Mouse (Mus musculus) kidney, embryonic 15.5 days (tissue): Measurements from ENCODE around the gene Gm19668. TPM values are rescaled to one million over a fixed set of nuclear protein-coding genes. Genes with fewer than 3 reads are reported as not detected.
"Not testable (repeated sequence)": the region's sequence is repeated elsewhere in the genome, so short reads cannot be mapped to it uniquely, and the experiment has no call there.

Experiments
- ATAC-seq: fragments of 200-750 bp; cut with Nextera tagmentation; replicated peaks from 2 replicates; pipeline ENCODE4 v1.8.0; 2017; ENCODE audit warnings: moderate TSS enrichment; ENCODE audit not compliant: low FRiP score
- H3K27ac ChIP-seq: fragments of 300-500 bp; sonication (generic); 2 replicates; pipeline ENCODE4 v1.5.1; 2015; ENCODE audit warnings: mild to moderate bottlenecking, inconsistent platforms
- H3K27me3 ChIP-seq: fragments of 300-500 bp; sonication (generic); 2 replicates; pipeline ENCODE4 v1.6.1; 2015; ENCODE audit warnings: inconsistent platforms
- H3K36me3 ChIP-seq: fragments of 300-500 bp; sonication (generic); 2 replicates; pipeline ENCODE4 v1.6.1; 2015; ENCODE audit warnings: inconsistent platforms
- H3K4me1 ChIP-seq: fragments of 300-500 bp; sonication (generic); 2 replicates; pipeline ENCODE4 v1.6.1; 2015; ENCODE audit warnings: inconsistent platforms
- H3K4me2 ChIP-seq: fragments of 300-500 bp; sonication (generic); 2 replicates; pipeline ENCODE4 v1.6.1; 2015; ENCODE audit warnings: moderate library complexity, mild to moderate bottlenecking, inconsistent platforms
- H3K4me3 ChIP-seq: fragments of 300-500 bp; sonication (generic); replicated peaks from 2 replicates; pipeline ENCODE4 v1.5.1; 2015; ENCODE audit warnings: mild to moderate bottlenecking, inconsistent platforms
- H3K9ac ChIP-seq: fragments of 300-500 bp; sonication (generic); 2 replicates; pipeline ENCODE4 v1.6.1; 2015; ENCODE audit warnings: mild to moderate bottlenecking, inconsistent platforms
- H3K9me3 ChIP-seq: fragments of 300-500 bp; sonication (generic); replicated peaks from 2 replicates; pipeline ENCODE4 v1.6.1; 2016; ENCODE audit warnings: inconsistent platforms
- WGBS: fragments of 180-500 bp; shearing (Covaris S2); methylation state at CpG from one replicate; pipeline ENCODE4 v1.1.7; 2015; ENCODE audit warnings: mixed read lengths; 5-methylcytosine and 5-hydroxymethylcytosine counted together
- polyA plus RNA-seq: library from polyadenylated mRNA; unstranded; fragments of >200 nt; fragmentation: Nextera tagmentation; extraction: Ambion mirVana; gene quantifications from 2 replicates; pipeline ENCODE4 v1.2.1, GENCODE M21; 2015

The Gm19668 gene
- polyA plus RNA-seq, 1 experiment from 2014 or later = not detected

DNA sequence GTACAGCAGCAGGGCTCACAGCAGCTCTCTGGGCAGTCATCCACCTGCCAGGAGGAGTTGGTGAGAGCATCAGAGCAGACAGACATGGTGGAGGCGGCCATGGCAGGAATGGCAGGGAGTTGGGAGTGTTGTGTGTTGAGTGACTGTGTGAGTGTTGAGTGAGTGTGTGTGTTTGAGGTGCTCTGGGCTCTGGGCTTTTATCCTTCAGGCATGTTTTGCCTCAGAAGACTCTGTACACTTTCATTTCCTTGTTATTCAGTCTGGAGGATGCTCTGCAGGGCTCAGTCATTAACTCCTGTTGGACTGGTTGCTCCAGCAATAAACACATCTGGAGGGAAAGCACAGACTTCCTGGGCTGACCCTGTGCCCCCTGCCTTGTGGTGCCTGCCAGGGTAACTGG, 39.4 kb downstream of the Gm19668 start, which contains the start of gene Gm3233:
Gene Gm3233, minus strand, starts transcription at position 101 of the 400 bp plus-strand sequence.
- H3K4me3 ChIP-seq, H3K27ac ChIP-seq, H3K4me2 ChIP-seq, ATAC-seq, H3K27me3 ChIP-seq, H3K36me3 ChIP-seq, H3K4me1 ChIP-seq, H3K9ac ChIP-seq, H3K9me3 ChIP-seq: not testable (repeated sequence)
- WGBS = 69% methylated on average over 1 of the region's 1 CpGs

DNA sequence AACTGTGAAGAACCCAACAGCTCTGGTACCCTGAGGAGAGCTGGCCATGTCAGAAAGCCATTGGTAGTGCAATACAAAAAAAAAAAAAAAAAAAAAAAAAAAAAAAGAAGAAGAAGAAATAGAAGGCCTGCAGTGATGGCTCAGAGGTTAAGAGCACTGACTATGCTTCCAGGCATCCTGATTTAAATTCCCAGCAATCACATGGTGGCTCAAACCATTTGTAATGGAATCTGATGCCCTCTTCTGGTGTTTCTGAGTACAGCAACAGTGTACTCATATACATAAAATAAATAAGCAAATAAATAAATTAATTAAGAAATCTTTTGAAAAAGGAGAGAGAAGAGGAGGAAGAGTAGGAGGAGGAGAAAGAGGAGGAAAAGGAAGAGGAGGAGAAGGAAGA, 45.5 kb downstream of the Gm19668 start:
- Histone ChIP-seq H3K4me1 (no peaks in the 10 kb centered on the region), H3K4me2 (no peak overlapping the region), H3K9me3 (no peaks in the 10 kb centered on the region), H3K4me3 (no peak overlapping the region), H3K27me3 (no peaks in the 10 kb centered on the region), H3K36me3 (no peaks in the 10 kb centered on the region), H3K9ac (no peak overlapping the region), H3K27ac (no peak overlapping the region)
- no peak for ATAC-seq

DNA sequence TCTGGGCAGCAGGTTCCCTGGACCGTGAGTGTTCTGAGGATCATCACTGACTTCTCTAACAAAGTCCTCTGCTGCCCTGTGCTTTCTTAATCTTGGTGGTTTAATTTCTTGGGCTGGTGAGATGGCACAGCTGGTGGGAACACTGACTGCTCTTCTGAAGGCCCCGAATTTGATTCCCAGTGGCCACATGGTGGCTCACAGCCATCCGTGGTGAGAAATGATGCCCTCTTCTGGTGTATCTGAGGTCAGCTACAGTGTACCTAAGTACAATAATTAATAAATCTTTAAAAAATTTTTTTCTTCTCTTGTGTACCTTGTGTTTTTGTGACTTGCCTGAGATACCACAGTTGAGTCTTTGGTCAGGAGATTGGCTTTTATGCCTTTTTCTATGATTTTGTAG, 46.6 kb downstream of the Gm19668 start:
- H3K4me3 ChIP-seq, H3K27me3 ChIP-seq, H3K4me2 ChIP-seq, H3K9ac ChIP-seq, H3K36me3 ChIP-seq, H3K4me1 ChIP-seq, H3K9me3 ChIP-seq, ATAC-seq, H3K27ac ChIP-seq: not testable (repeated sequence)
- 63% methylated on average over 3 of the region's 3 CpGs for WGBS

DNA sequence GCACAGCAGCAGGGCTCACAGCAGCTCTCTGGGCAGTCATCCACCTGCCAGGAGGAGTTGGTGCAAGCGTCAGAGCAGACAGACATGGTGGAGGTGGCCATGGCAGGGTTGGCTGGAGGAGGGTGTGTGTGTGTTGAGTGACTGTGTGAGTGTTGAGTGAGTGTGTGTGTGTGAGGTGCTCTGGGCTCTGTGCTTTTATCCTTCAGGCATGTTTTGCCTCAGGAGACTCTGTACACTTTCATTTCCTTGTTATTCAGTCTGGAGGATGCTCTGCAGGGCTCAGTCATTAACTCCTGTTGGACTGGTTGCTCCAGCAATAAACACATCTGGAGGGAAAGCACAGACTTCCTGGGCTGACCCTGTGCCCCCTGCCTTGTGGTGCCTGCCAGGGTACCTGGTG, 47.7 kb downstream of the Gm19668 start, which contains the start of gene Gm9736:
Gene Gm9736, minus strand, starts transcription at position 101 of the 400 bp plus-strand sequence.
- H3K4me2 ChIP-seq, ATAC-seq: not testable (repeated sequence)
- WGBS = 70% methylated on average over 1 of the region's 1 CpGs

DNA sequence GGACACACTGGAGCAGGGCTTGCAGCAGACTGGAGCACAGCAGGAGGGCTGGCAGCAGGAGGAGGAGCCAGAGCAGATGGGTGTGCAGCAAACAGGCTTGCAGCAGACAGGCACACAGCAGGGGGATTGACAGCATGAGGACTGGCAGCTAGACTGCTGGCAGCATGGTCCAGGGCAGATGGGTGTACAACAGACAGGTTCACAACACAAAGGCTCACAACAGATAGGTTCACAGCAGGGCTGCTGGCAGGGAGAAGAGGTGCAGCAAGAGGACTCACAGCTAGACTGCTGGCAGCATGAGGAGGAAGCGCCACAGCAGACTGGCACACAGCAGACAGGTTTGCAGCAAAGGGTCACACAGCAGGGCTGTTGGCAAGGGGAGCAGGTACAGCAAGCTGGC, 48.2 kb downstream of the Gm19668 start:
- not testable (repeated sequence) for ATAC-seq
- WGBS = 88% methylated on average over 1 of the region's 1 CpGs

More for the DNA sequence above, 47.7 kb downstream of the Gm19668 start, which contains the start of gene Gm9736:
- not testable (repeated sequence) for H3K27me3 ChIP-seq, H3K4me1 ChIP-seq, H3K27ac ChIP-seq, H3K9me3 ChIP-seq, H3K4me3 ChIP-seq, H3K9ac ChIP-seq, H3K36me3 ChIP-seq

More for the DNA sequence above, 48.2 kb downstream of the Gm19668 start:
- H3K9ac ChIP-seq, H3K4me2 ChIP-seq, H3K36me3 ChIP-seq, H3K4me3 ChIP-seq, H3K27me3 ChIP-seq, H3K27ac ChIP-seq, H3K4me1 ChIP-seq, H3K9me3 ChIP-seq: not testable (repeated sequence)

Other genes with a start within 250 kb of the Gm19668 start
- 149 and 152 TPM in 2 replicates for gene Pttg1ip, start 217.4 kb downstream of the Gm19668 start, polyA plus RNA-seq
- 332 TPM in 2 replicates for gene Sumo3, start 193.0 kb downstream of the Gm19668 start, polyA plus RNA-seq
- gene Gm49325, start 192.9 kb downstream of the Gm19668 start, polyA plus RNA-seq = 3.6 and 6.3 TPM in 2 replicates
- gene Ube2g2, start 176.9 kb downstream of the Gm19668 start, polyA plus RNA-seq = 71.9 and 72.0 TPM in 2 replicates
- gene Tspear, start 112.6 kb downstream of the Gm19668 start, polyA plus RNA-seq = 0.50 and 0.90 TPM in 2 replicates
- gene Gm19402, start 108.4 kb downstream of the Gm19668 start, polyA plus RNA-seq = not detected in 2 replicates
- gene Gm9508, start 101.9 kb downstream of the Gm19668 start, polyA plus RNA-seq = not detected in 2 replicates
- not detected in 2 replicates for gene Gm10272, start 92.5 kb downstream of the Gm19668 start, polyA plus RNA-seq
- not detected in 2 replicates for gene Gm10024, start 87.7 kb downstream of the Gm19668 start, polyA plus RNA-seq
- not detected in 2 replicates for gene Gm10142, start 83.3 kb downstream of the Gm19668 start, polyA plus RNA-seq
- gene Krtap12-1, start 78.5 kb downstream of the Gm19668 start, polyA plus RNA-seq = not detected in 2 replicates
- not detected in 2 replicates for gene Gm10100, start 72.6 kb downstream of the Gm19668 start, polyA plus RNA-seq
- gene Gm18596, start 56.5 kb downstream of the Gm19668 start, polyA plus RNA-seq = not detected in 2 replicates
- not detected in 2 replicates for gene Gm9736, start 47.8 kb downstream of the Gm19668 start, polyA plus RNA-seq
- not detected in 2 replicates for gene Gm3233, start 39.5 kb downstream of the Gm19668 start, polyA plus RNA-seq
- gene Gm3238, start 27.8 kb downstream of the Gm19668 start, polyA plus RNA-seq = not detected in 2 replicates
- gene Gm7138, start 22.2 kb downstream of the Gm19668 start, polyA plus RNA-seq = not detected in 2 replicates
- not detected in 2 replicates for gene Gm3250, start 16.6 kb downstream of the Gm19668 start, polyA plus RNA-seq
- gene Gm7137, start 10.9 kb downstream of the Gm19668 start, polyA plus RNA-seq = not detected in 2 replicates
- not detected in 2 replicates for gene Gm9639, start 4.1 kb downstream of the Gm19668 start, polyA plus RNA-seq
- not detected in 2 replicates for gene Gm9507, start 12.7 kb upstream of the Gm19668 start, polyA plus RNA-seq
- gene Gm2696, start 15.5 kb upstream of the Gm19668 start, polyA plus RNA-seq = not detected in 2 replicates
- gene Krtap10-4, start 28.0 kb upstream of the Gm19668 start, polyA plus RNA-seq = not detected in 2 replicates
- not detected in 2 replicates for gene Krtap10-10, start 36.8 kb upstream of the Gm19668 start, polyA plus RNA-seq
- gene Gm36176, start 47.7 kb upstream of the Gm19668 start, polyA plus RNA-seq = not detected in 2 replicates
- not detected in 2 replicates for gene Gm10318, start 53.7 kb upstream of the Gm19668 start, polyA plus RNA-seq
- not detected in 2 replicates for gene Gm3285, start 62.8 kb upstream of the Gm19668 start, polyA plus RNA-seq
- gene Lrrc3, start 103.4 kb upstream of the Gm19668 start, polyA plus RNA-seq = 3.8 and 4.8 TPM in 2 replicates
- 0.32 and 0.97 TPM in 2 replicates for gene Trpm2, start 171.4 kb upstream of the Gm19668 start, polyA plus RNA-seq
- 29.5 and 32.1 TPM in 2 replicates for gene 1810043G02Rik, start 179.4 kb upstream of the Gm19668 start, polyA plus RNA-seq
- gene Pfkl, start 210.9 kb upstream of the Gm19668 start, polyA plus RNA-seq = 149 and 164 TPM in 2 replicates
- 0.68 and 1.1 TPM in 2 replicates for gene Dnmt3l, start 242.8 kb upstream of the Gm19668 start, polyA plus RNA-seq
- gene Aire, start 244.5 kb upstream of the Gm19668 start, polyA plus RNA-seq = 1.6 TPM in 2 replicates